ENCODE assay signal across 24 mouse cellular contexts in the genomic region with DNA sequence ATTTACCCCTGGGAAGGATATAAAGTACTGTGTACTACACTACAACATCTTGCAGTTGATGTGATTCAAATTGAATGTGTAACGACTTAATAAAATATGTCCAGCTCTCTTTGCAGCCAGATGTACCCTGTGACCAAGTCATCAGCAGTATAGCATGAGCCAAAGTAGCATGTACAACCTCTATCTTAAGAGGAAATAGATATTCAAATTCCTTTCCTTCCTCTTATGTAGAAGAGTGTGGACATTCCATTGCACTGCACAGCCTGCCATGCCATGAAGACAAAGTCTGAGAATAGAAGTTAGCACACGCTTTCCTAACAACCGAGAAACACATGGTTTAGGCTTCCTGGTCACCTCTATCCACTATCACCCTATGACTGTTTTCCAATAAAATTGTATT.
"Had no signal": no experiment of that assay in that cellular context is flagged by ENCODE, and none has a peak within 500 bp of the region (broad histone marks: within the 10 kb centered on the region; RNA-seq: fewer than 3 reads in every experiment).

No protein-coding gene starts in this region.

- H3K9me3 ChIP-seq: limb, embryonic 10.5 days; limb, embryonic 13.5 days; liver, embryonic 15.5 days; megakaryocyte, embryonic 14.5 days; midbrain, embryonic 10.5 days; neural tube, embryonic 13.5 days had no signal

- DNase-seq: kidney, adult 2 months; kidney, postnatal 25 days; layer of hippocampus, adult 9-11 months; liver; lung, adult 2 months; lung, postnatal 14 days; lung, postnatal 4 days; midbrain, embryonic 14.5 days; retina, postnatal 1 day; right cerebral cortex, postnatal 25 days; thymus, adult 2 months; thymus, postnatal 14 days; thymus, postnatal 4 days had no signal

- H3K27ac ChIP-seq: kidney, postnatal 0 days; layer of hippocampus, adult 2 months; limb, embryonic 10.5 days; limb, embryonic 13.5 days; liver, embryonic 15.5 days; midbrain, embryonic 10.5 days; neural tube, embryonic 13.5 days; stomach, postnatal 0 days had no signal

- H3K4me1 ChIP-seq: limb, embryonic 13.5 days; liver, embryonic 15.5 days; midbrain, embryonic 10.5 days; neural tube, embryonic 13.5 days had no signal

- H3K27me3 ChIP-seq: limb, embryonic 13.5 days; liver, embryonic 15.5 days; megakaryocyte, embryonic 14.5 days; neural tube, embryonic 13.5 days had no signal

- ATAC-seq: intestine, postnatal 0 days had no signal

- H3K4me3 ChIP-seq: layer of hippocampus, adult 2 months; limb, embryonic 10.5 days; limb, embryonic 13.5 days; liver, embryonic 15.5 days; megakaryocyte, embryonic 14.5 days; midbrain, embryonic 10.5 days; myocyte; neural tube, embryonic 13.5 days had no signal

- H3K36me3 ChIP-seq: limb, embryonic 10.5 days; limb, embryonic 13.5 days; liver, embryonic 15.5 days; midbrain, embryonic 10.5 days; neural tube, embryonic 13.5 days had no signal

- H3K9ac ChIP-seq: limb, embryonic 13.5 days; liver, embryonic 15.5 days; neural tube, embryonic 13.5 days had no signal

- H3K4me2 ChIP-seq: limb, embryonic 13.5 days; liver, embryonic 15.5 days; neural tube, embryonic 13.5 days had no signal
